Mouse (Mus musculus): ENCODE data around the gene Purb. TPM values are rescaled to one million over a fixed set of nuclear protein-coding genes. Genes with fewer than 3 reads are reported as not detected.

The Purb gene
- total RNA-seq, 1 experiment = 49.8 TPM

DNA sequence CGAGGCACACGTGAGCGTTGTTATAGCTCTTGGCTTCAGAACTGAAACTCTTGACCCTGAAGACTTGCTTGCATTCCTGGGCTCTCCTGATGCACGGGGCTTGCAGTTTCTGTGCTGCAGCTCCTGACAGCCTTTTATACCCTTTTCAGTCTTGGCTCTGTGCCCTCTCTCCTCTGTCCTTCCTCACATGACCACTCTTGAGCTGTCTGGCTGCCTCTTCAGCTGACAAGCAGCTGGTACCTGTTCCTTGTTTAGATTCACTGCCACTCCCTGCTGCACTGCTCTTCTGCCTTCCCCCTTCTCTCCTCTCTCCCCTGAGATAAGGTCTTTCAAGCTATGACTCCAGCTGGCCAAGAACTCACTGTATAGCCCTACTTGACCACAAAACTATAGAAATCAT is 28.2 kb downstream of the Purb start:
- no peak for DNase-seq (ENCODE audit: low read depth, low spot score)
- TF ChIP-seq ZNF384 (IDR thresholded peaks at IDR 0.05; ENCODE audit: low read depth, low read length) (no peak), MAFK (IDR thresholded peaks at IDR 0.05; ENCODE audit: insufficient read depth, low read depth, low read length) (no peak), CHD2 (IDR thresholded peaks at IDR 0.05; ENCODE audit: low read depth, low read length) (no peak), ZC3H11A (IDR thresholded peaks at IDR 0.05; ENCODE audit: borderline replicate concordance, low read depth, low read length) (no peak), HCFC1 (IDR thresholded peaks at IDR 0.05; ENCODE audit: borderline replicate concordance, insufficient read depth, low read length) (no peak)

DNA sequence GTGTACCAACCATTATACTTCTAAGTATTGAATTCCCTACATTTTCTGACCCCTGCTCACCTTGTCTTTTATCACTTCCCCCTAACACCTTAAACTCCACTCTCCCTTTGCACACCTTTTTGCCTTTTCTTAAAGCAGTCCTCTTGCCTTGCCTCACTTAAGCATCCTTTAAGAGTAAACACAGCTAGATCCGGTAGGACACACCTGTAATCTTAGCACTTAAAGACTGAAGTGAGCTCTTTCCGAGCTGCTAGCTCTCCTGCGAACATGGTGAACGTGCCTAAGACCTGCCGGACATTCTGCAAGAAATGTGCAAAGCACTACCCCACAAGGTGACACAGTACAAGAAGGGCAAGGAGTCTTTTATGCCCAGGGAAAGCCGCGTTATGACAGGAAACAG is 29.8 kb downstream of the Purb start:
- no peak overlapping the region for H3K4me3 ChIP-seq (ENCODE audit: insufficient read depth in 1 of 2, low read depth in 1 of 2, low read length in 2 of 2, poor library complexity in 1 of 2, severe bottlenecking in 1 of 2)
- TF ChIP-seq ZC3H11A (IDR thresholded peaks at IDR 0.05; ENCODE audit: borderline replicate concordance, low read depth, low read length) (no peak), MAFK (IDR thresholded peaks at IDR 0.05; ENCODE audit: insufficient read depth, low read depth, low read length) (no peak), HCFC1 (IDR thresholded peaks at IDR 0.05; ENCODE audit: borderline replicate concordance, insufficient read depth, low read length) (no peak), ZNF384 (IDR thresholded peaks at IDR 0.05; ENCODE audit: low read depth, low read length) (no peak), CHD2 (IDR thresholded peaks at IDR 0.05; ENCODE audit: low read depth, low read length) (no peak)
- 0 out of 2 replicates have a peak, but pooled peaks cover 2% of the 10 kb centered on the region for H3K36me3 ChIP-seq (ENCODE audit: control insufficient read depth, insufficient read depth, low read length, poor library complexity, severe bottlenecking)
- in situ Hi-C loops (cut with MboI; ENCODE audit: low sequenced_read_pairs in 2 of 2, unreplicated experiment in 2 of 2) = no loop called here
- DNase-seq (ENCODE audit: low read depth, low spot score) = no peak
- no peak overlapping the region for H3K9ac ChIP-seq (ENCODE audit: insufficient read depth, low read depth, low read length, poor library complexity, severe bottlenecking)
- no peak overlapping the region for H3K27ac ChIP-seq (ENCODE audit: insufficient read depth, low read depth, low read length, poor library complexity, severe bottlenecking)
- peaks cover 0 to 4% of the 10 kb centered on the region in 2 experiments; a peak in 2 of 4 replicates for H3K4me1 ChIP-seq (ENCODE audit: control insufficient read depth in 2 of 2, insufficient read depth in 2 of 2, low read length in 2 of 2, poor library complexity in 1 of 2)
- no peaks in the 10 kb centered on the region for H3K9me3 ChIP-seq (ENCODE audit: control insufficient read depth, insufficient read depth, low read depth, low read length)

More for the DNA sequence above, 28.2 kb downstream of the Purb start:
- H3K4me3 ChIP-seq (ENCODE audit: insufficient read depth in 1 of 2, low read depth in 1 of 2, low read length in 2 of 2, poor library complexity in 1 of 2, severe bottlenecking in 1 of 2) = no peak overlapping the region
- in situ Hi-C loops (cut with MboI; ENCODE audit: low sequenced_read_pairs in 2 of 2, unreplicated experiment in 2 of 2) = no loop called here
- no peaks in the 10 kb centered on the region for H3K9me3 ChIP-seq (ENCODE audit: control insufficient read depth, insufficient read depth, low read depth, low read length)
- peaks cover 0 to 4% of the 10 kb centered on the region in 2 experiments; a peak in 2 of 4 replicates for H3K4me1 ChIP-seq (ENCODE audit: control insufficient read depth in 2 of 2, insufficient read depth in 2 of 2, low read length in 2 of 2, poor library complexity in 1 of 2)
- no peak overlapping the region for H3K9ac ChIP-seq (ENCODE audit: insufficient read depth, low read depth, low read length, poor library complexity, severe bottlenecking)
- no peak overlapping the region for H3K27ac ChIP-seq (ENCODE audit: insufficient read depth, low read depth, low read length, poor library complexity, severe bottlenecking)
- no peaks in the 10 kb centered on the region for H3K36me3 ChIP-seq (ENCODE audit: control insufficient read depth, insufficient read depth, low read length, poor library complexity, severe bottlenecking)

DNA sequence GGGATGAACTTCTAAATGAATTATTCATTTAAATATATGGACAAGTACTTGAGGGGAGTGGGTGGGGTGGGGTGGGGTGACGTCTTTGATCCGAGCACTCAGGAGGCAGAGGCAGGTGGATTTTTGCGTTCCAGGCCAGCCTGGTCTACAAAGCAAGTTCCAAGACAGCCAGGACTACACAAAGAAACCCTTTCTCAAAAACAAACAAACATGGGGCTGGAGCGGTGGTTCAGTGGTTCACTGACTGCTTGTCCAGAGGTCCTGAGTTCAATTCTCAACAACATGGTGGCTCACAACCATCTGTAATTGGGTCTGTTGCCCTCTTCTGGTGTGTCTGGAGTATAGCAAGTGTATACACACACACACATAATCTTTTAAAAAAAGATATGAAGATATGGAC is 30.3 kb downstream of the Purb start:
- no peak overlapping the region; a peak in 1 of 4 replicates for H3K4me3 ChIP-seq (ENCODE audit: insufficient read depth in 1 of 2, low read depth in 1 of 2, low read length in 2 of 2, poor library complexity in 1 of 2, severe bottlenecking in 1 of 2)
- peaks cover 0 to 4% of the 10 kb centered on the region in 2 experiments; a peak in 2 of 4 replicates for H3K4me1 ChIP-seq (ENCODE audit: control insufficient read depth in 2 of 2, insufficient read depth in 2 of 2, low read length in 2 of 2, poor library complexity in 1 of 2)
- TF ChIP-seq CHD2 (IDR thresholded peaks at IDR 0.05; ENCODE audit: low read depth, low read length) (no peak), HCFC1 (IDR thresholded peaks at IDR 0.05; ENCODE audit: borderline replicate concordance, insufficient read depth, low read length) (no peak), ZNF384 (IDR thresholded peaks at IDR 0.05; ENCODE audit: low read depth, low read length) (no peak), ZC3H11A (IDR thresholded peaks at IDR 0.05; ENCODE audit: borderline replicate concordance, low read depth, low read length) (no peak), MAFK (IDR thresholded peaks at IDR 0.05; ENCODE audit: insufficient read depth, low read depth, low read length) (no peak)
- no peak for DNase-seq (ENCODE audit: low read depth, low spot score)
- in situ Hi-C loops (cut with MboI; ENCODE audit: low sequenced_read_pairs in 2 of 2, unreplicated experiment in 2 of 2) = no loop called here
- no peaks in the 10 kb centered on the region for H3K9me3 ChIP-seq (ENCODE audit: control insufficient read depth, insufficient read depth, low read depth, low read length)
- H3K27ac ChIP-seq (ENCODE audit: insufficient read depth, low read depth, low read length, poor library complexity, severe bottlenecking) = no peak overlapping the region; the same call in 1 of the 2 replicates
- 0 out of 2 replicates have a peak, but pooled peaks cover 2% of the 10 kb centered on the region for H3K36me3 ChIP-seq (ENCODE audit: control insufficient read depth, insufficient read depth, low read length, poor library complexity, severe bottlenecking)
- H3K9ac ChIP-seq (ENCODE audit: insufficient read depth, low read depth, low read length, poor library complexity, severe bottlenecking) = no peak overlapping the region

DNA sequence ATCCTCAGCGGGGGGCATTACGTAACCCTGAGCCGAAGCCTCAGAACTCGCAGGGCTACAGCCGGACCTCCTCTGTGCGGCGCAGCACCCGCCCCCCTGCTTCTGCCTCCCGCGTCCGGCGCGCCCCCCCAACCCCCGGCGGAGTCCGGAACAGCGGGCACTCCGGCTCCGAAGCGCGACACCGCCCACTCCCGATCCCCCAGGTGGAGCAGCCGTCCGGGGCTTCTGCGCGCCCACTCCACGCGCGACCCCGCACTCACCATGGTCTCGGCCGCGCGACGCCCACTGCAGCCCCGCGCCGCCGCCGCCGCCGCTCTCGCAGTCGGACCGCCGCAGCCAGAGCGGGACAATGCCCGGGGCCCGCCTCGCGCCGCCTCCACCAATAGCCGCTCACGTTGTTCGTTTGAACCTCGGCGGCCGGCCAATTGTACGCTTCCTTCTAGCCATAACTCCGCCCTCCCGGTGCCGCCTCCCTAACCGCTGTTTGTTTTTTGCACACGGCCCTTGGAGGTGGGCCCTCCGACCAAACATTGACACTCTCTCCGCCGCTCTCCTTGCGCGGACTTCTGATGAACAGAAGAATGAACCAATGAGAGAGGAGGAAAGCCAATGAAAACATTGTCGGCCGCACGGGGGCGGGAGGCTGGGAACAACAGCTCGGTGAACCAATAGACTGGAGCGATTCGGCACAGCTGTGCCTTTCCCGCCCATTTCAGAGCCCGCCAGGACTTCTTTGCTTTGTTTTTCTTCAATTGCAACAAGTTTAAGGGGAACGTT is 31.5 kb downstream of the Purb start, which contains the start of gene H2afv:
Gene H2afv, minus strand, starts transcription at position 367 of the 777 bp plus-strand sequence.
- H3K9me3 ChIP-seq (ENCODE audit: control insufficient read depth, insufficient read depth, low read depth, low read length) = no peaks in the 10 kb centered on the region
- no peak for TF ChIP-seq MAFK (IDR thresholded peaks at IDR 0.05; ENCODE audit: insufficient read depth, low read depth, low read length)
- TF ChIP-seq ZNF384 (IDR thresholded peaks at IDR 0.05; ENCODE audit: low read depth, low read length) = no peak
- TF ChIP-seq CHD2 (IDR thresholded peaks at IDR 0.05; ENCODE audit: low read depth, low read length) = peak; percentile 84
- no peak for TF ChIP-seq ZC3H11A (IDR thresholded peaks at IDR 0.05; ENCODE audit: borderline replicate concordance, low read depth, low read length)
- TF ChIP-seq HCFC1 (IDR thresholded peaks at IDR 0.05; ENCODE audit: borderline replicate concordance, insufficient read depth, low read length) = 0 out of 2 replicates have a peak, but pooled peaks have one; percentile 49
- in situ Hi-C loops (cut with MboI; ENCODE audit: low sequenced_read_pairs in 2 of 2, unreplicated experiment in 2 of 2) = no loop called here
- H3K4me1 ChIP-seq (ENCODE audit: control insufficient read depth in 2 of 2, insufficient read depth in 2 of 2, low read length in 2 of 2, poor library complexity in 1 of 2) = peaks cover 0 to 6% of the 10 kb centered on the region in 2 experiments; a peak in 3 of 4 replicates
- peak; percentile 99 for DNase-seq (ENCODE audit: low read depth, low spot score)
- H3K36me3 ChIP-seq (ENCODE audit: control insufficient read depth, insufficient read depth, low read length, poor library complexity, severe bottlenecking) = 0 out of 2 replicates have a peak, but pooled peaks cover 2% of the 10 kb centered on the region
- peak within 1 kb of the TSS; percentile 92 for H3K27ac ChIP-seq (ENCODE audit: insufficient read depth, low read depth, low read length, poor library complexity, severe bottlenecking)
- peak within 1 kb of the TSS; percentile 92 for H3K9ac ChIP-seq (ENCODE audit: insufficient read depth, low read depth, low read length, poor library complexity, severe bottlenecking)
- H3K4me3 ChIP-seq (ENCODE audit: insufficient read depth in 1 of 2, low read depth in 1 of 2, low read length in 2 of 2, poor library complexity in 1 of 2, severe bottlenecking in 1 of 2) = peak within 1 kb of the TSS; percentile 87 to 94
